Mouse (Mus musculus) embryo, embryonic 11 days (tissue): Measurements from ENCODE around the gene Syt14.
A peak's percentile ranks its signal among the peaks of the same experiment; 100 is the strongest.

Experiments
- DNase-seq: peaks from one replicate; pipeline ENCODE4 v3.0.0-alpha.2; 2015

The Syt14 gene

DNA sequence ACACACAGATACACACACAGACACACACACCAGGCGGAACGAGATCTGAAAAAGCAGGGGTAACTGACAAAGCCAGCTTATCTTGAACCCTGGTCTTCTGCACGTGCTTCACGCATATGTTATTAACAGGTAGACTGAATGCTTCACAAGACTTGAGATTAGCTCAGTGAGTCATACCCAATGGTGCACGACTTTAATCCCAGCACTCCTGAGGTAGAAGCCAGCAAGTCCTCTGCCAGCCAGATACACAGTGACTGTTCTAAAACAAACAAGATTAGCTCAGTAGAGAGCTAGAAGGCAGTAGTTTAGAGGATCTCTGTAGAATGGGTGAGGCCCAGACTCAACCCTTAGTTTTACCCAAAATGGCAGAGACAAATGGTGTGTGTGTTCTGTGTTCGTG, 175.3 kb downstream of the Syt14 start:
- no peak for DNase-seq

DNA sequence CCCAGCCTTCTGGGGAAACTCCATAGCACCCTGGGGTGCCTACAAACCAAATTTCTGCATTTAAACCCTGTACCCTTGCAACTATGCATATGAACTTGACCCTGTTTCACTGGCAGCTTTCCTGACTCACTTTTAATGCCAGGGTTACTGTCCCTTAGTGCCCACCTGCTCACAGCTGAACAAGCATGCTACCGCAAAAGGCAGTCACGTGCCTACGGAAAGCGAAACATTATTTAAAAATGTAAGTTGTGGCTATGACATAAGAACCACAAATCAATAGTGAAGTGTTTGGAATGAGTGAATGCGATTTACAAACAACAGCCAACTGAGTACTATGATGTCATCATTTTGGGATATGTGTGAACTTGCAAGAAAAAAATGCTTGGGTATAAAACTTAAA, 178.0 kb downstream of the Syt14 start:
- DNase-seq: no peak

DNA sequence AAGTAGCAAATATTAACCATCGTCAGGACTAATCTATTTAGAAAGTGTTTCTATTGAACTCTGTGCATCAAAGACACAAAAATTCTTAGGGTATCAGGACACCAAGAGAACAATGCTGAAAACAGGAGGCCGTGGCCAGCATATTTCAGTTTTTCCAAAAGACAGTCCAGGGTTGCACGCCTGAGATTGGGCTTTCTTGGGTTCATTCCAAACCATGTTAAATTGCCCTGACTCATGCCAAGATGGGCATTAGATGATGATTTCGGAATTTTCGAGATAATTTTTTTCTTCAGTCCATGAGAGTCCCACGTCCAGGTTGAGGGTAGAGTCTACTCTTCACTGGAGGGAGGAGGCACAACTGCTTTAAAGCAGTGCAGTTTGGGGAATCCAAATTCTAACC, 178.6 kb downstream of the Syt14 start:
- no peak for DNase-seq

DNA sequence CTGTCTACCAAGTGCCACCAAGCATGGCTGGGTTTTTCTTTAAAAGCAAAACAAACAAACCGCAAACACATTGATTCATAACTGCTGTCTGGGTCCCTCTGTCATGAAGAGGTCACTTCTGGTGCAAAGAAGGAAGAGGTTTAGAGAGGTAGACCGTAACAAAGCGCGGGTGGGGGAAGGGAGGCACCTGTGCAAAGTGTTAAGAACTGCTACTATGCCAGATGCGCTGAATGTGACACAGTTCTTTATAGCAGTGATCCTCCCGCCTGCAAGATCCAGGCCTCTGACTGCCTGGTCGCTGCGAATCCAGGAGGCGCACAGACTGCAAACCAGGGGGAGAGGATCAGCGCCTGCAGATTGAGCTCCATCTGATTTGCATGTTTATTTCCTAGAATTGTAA, 179.2 kb downstream of the Syt14 start:
- DNase-seq: peak; percentile 73

DNA sequence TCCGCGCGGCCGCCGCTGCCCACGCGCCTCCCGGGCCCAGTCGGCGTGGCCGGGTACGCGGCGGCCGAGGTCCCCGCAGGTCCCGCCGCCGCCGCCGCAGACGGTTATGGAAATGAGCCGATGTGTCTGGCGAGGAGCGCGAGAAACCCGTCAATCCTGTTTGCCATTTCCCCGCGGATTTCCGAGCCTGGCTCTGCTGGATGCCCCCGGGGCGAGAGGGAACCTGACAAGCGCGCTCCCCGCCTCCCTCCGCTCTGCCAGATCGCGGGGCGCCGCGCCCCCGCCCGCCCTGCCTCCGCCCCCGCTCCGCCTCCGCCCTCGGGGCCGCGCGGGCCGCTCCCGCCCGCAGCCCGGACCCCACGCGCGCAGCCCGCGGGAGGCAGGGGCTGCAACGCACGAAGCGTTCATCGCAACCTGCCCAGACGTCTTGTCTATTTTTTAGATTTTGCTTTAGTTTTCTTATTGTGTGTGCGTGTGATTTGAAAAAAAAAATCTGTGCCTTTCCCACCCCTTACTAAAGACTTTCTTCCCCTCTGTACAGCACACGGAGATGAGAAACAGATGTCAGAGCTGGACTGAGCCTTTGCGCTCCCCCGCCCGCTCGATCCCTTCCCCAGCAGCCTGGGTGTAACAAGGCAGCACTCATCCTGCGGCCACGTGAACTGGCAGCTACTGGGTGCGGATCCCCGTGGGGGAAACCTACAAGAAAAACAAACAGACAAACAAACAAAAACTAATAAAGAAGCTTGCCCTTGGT, 179.9 kb downstream of the Syt14 start, which contains the start of gene Sertad4:
Sertad4 (minus strand) TSS at position 283 of the 757 bp plus-strand sequence.
- peak; percentile 91 for DNase-seq

DNA sequence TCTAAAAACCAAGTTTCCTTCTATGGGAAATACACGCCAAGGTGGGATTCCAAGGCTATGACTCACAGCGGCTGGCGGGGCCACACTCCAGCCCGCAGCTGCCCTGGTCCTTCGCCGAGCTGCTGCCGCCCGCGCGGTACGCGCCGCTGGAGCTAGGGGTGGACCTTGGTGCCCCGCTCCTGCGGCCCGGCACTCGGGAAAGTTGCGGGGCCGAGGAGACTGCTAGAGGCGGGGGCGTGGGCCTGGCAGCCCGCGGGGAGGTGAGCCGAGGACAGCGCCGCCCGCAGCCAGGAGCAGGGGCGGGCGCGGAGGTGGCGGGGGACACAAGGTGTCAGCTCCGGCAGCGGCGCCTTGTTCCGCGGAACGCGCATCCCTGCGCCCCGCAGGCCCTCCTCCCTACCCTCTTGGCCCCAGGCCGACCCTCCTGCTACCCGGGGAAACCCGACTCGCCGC, 180.7 kb downstream of the Syt14 start:
- DNase-seq: peak; percentile 69

DNA sequence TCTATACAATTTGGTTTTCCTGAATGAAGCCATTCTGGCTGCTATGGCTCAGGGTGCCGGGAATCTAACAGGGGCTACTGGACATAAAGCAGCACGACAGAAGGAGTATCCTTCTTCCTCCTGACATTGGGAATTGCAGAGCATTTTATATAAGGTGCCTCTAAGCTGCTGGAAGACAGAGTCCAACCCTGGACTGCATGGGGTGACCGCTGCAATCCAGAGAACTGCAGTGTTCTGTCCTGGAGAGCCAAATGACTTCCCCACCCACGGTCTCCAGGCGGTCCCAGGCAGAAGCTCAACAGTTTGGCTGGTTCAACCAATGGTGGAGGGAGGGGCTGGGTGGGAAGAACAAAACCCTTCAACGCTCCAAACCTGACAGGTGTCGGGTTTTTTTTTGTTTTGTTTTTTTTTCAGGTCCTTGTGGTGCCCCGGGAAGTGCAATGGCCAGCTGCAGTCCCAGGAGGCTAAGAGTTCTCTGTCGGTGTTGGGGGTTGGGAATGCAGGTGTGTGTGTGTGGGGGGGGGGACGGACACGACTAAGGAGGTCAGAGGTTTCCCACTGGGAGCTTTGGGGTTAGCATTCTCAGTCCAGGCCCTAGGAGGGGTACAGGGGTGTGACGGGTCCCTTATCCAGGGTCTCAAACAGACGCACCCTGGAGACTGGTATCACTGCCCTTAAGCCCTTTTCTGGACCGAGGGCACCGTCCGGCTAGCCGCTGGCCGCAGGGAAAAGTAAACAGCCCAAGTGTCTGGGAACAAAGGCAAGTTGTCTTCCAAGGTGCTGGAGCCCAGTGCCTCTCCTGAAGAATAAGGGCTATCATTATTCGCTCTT, 181.4 kb downstream of the Syt14 start:
- DNase-seq: no peak

DNA sequence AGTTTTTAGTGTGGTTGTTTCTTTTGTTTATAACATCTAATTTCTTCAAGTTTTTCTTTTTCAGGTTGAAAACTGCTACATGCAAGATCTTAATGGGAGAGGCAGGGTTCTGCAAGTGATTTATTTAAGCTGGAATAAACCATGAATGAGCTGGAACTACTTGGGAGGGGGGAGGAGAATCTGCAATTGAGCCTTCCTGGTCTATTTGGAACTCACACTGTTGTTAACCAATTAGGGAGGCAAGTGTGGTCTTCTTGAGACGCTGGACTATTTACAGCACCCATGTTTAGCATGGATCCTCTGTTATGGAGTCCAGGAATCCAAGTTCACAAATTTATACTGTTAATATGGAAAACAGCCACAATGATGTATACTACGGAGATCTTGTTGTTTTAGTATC, 182.1 kb downstream of the Syt14 start:
- no peak for DNase-seq

DNA sequence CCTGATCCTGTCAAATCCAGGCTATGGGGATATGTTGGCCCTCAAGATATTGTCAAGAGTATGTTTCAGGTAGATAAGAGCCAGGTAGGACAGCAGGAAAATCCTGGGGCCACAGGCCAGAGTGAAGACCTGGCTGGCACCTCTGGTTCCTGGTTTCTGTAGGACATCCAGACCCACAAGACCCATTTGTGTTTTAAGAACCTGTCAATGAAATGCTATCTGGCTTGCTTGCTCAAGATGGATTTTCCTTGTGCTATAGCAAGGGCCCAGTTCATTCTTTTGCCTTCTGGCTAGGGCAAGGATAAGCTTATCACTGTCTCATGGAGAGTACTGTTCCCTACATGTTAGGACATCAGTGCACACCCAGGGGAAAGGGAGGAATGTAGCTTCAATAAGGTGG, 183.5 kb downstream of the Syt14 start:
- no peak for DNase-seq

DNA sequence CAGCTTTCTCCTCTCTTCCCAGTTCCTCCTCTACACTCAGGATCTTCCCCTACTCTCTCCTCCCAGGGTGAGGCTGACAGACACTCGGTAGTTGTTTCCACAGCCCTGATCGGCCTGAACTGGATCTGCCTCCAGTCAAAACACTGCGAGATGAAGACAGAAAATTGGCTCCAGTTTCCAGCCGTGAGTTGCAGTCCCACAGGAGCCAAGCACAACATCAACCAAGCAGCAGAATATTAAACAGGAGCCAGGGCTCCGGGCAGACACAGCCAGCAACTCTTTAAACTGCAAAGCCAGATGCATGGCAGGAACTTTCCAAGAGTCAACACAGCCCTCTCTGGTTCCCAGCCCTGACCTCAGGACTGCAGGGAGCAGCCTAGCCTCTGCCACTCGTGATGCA, 183.9 kb downstream of the Syt14 start:
- DNase-seq: peak; percentile 63

DNA sequence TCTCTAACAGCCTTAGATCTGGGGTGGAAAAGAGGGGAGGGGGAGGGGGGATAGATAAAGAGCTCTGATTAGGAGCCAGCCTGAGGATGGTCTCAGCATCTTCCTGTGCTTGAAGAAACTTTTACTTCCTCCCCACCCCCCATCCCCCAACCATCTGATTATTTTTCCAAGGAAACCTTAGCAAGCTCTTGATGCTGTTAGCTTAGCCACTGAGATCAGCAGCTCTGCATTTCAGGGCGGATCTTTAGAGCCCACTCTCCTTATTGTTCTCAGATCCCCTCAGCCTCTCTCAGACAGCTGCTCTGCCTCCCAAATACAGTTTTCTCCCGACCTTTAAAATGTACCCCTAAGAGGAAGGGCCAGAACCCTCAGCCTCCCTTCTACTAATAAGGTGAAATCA, 184.4 kb downstream of the Syt14 start:
- DNase-seq: peak; percentile 30

DNA sequence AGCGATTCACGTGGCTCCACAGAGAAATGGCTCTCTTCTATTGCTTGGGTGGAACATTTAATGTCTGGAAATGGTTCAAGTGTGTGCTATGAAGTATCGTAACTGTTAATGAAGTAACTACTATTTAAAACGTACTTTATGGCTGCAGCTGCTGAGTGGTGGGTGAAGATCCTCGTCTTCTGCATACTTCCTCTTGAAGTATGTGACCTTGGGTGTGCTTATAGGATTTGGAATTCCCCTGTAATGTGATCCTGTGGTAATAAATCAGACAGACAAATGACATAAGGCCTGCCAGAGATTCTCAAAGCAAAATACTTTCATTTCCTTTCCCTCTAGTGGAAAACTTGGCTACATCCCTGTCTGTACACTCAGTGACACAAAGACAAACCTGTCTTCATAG, 186.0 kb downstream of the Syt14 start:
- no peak for DNase-seq

DNA sequence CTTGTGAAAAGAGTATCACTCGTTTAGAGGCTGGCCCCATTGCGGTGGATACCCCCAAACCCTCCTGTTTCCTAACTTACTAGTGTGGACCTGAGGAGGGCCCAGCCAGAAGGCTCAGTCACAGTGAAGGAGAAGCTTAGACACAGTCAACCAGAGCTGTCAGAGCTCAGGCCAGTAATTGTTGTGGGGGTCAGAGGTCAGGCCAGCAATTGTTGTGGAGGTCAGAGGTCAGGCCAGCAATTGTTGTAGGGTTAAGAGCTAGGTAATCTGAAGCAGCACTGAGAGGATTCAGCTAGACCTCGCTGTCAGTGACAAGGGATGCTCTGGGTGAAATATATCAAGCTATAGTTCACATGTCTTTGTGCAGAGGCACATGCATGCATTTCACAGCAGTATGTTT, 188.3 kb downstream of the Syt14 start:
- peak; percentile 31 for DNase-seq
